Mouse (Mus musculus): ENCODE data around the gene Kras. TPM values are rescaled to one million over a fixed set of nuclear protein-coding genes. Genes with fewer than 3 reads are reported as not detected.

The Kras gene
- total RNA-seq, 2 experiments from 2014 or later = 23.1 to 27.2 TPM

DNA sequence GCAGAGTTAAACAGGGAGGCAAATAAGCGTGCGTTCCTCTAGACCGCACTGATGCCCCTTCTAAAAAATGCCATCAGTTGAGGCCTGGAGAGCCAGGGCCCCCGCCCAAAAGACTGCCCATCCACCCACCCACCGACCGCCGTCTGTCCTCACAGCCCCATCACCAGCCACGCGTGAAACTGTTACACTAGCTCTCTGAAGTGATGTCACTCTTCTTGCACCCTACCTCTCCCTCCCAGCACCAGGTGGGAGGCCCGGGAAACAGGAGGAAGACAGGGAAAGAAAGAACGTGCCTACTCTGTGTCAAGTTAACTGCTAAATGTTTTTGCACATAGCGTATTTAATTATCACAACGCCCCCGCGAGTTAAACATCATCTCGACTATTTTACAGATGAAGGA lies 781 bp upstream of the Kras start:
- ATAC-seq (replicated peaks; ENCODE audit: poor library complexity, severe bottlenecking) = no peak

DNA sequence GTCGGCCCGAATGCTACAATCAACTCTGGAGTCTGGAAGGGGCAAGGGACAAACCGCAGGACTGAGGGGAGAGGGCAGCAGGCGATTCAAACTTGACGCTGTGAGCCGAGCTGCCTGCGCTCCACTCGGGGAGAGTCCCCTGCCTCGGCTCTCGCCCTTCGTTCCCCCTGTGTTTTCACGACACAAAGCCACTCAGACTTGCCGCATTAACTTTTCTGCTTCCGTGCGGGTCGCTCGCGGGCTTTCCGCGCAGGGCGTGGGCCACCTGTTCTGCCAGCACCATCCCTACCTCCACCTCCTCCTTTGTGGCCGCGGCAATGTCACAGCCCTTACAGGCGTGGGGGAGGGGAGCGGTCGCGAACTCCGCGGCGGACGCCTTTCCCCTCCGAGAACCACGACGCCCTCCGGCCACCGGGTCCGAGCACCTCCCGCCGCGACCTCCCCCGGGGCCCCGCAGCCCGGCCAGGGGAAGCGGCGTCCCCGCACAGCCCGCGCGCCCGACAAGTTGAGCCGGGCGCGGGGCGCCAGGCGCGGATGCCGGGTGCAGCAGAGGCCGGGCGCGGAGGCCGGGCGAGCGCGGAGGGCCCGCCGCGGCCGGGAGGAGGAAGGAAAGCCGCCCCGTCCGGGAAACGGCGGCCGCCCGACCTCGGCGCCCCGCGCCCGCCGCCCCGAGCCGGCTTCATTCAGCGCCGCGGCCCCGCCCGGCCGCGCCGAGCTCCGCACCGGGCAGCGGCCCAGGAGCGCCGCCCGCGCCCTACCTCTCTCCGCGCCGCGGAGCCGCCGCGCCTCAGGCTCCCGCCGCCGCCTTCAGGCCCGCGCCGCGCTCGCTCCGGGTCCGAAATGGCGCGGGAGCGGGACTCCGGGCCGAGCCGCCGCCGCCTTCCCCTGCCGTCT lies 501 bp downstream of the Kras start:
- peak; percentile 38 for ATAC-seq (replicated peaks; ENCODE audit: poor library complexity, severe bottlenecking)

DNA sequence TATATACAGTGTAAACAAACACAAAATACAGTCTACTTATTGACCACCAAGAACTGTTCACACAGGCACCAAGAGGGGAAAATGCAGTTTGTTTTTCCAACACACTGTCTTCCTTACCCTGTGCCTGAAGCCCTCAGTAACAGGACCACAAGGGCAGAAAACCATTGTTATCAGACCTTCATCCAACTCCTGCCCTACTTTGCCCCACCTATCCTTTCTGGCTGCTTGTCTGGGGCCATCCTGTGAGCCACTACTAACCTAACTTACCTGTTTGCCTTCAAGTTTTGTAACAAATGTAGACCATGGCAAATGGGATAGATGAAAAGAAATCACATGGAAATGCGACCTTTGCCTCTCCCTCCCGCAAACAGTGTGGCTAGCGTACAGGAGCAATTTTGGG lies 2.2 kb downstream of the Kras start:
- ATAC-seq (replicated peaks; ENCODE audit: poor library complexity, severe bottlenecking) = no peak

DNA sequence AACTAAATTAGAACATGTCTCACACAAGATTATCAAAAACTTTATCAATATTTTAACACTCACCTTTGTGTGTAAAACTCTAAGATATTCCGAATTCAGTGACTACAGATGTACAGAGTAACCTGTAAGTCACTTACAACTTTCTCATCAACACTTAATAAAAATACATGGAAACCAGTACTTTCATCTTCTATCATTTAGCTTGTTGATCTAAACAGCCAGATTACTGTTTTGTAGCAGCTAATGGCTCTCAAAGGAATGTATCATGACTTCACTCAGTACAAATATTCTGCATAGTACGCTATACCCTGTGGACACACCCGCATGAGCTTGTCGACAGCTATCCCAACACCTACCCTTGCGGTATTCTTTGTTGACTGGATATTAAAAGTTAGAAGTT lies 3.2 kb downstream of the Kras start:
- no peak for ATAC-seq (replicated peaks; ENCODE audit: poor library complexity, severe bottlenecking)

DNA sequence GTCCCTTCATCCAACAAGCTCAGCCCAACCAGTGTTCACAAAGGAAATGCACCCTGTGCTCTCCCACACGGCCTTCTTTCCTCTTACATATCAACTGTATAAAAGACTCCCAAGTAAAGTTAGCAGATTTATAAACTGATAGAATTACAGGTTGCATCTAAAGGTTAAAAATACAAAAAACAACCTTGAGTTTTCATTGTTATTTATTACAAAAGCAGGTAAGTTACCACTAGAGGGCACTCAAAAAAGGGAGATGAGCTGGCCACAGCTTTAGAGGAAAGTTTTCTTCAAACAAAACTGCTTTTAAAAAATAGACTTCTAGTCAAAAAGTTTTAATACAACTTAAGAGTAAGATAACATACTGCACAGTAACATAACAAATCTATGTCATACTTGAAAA lies 7.5 kb downstream of the Kras start:
- no peak for ATAC-seq (replicated peaks; ENCODE audit: poor library complexity, severe bottlenecking)

DNA sequence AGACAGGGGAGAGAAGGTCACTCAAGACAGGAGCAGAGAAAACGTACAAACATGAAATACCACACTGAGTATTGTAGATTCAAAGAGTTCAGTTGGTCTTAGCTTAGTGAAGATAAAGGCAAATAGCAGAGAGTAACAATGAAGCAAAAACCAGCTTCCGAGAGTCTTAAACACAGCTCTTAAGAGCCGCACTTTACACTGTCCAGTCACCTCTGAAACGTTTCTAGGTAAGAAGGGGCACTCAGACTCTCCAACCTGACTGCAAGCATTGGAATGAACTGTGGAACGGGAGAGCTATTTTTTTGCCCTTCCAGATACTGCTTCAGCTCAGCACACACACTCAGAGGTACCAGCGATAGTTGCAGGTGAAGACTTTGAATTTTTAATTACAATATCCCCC lies 9.8 kb downstream of the Kras start:
- ATAC-seq (replicated peaks; ENCODE audit: poor library complexity, severe bottlenecking) = no peak

DNA sequence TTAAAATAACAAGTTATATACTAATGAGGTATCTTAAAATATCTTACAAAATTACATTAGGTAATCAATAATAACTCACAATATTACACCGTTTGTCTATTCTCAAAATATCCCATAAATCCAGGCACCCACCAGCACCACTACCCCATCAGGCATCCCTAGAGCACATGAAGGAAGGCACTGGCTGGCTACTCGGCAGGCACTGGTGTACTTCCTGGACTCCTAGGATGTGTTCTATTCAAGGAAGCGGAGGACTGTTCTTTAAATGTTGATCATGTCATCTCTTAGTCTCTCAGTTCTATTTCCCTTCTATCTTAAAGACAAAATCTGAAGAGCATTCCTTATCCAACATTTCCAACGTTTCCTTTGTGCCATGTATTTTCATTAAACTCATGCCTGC lies 12.9 kb downstream of the Kras start:
- no peak for ATAC-seq (replicated peaks; ENCODE audit: poor library complexity, severe bottlenecking)

DNA sequence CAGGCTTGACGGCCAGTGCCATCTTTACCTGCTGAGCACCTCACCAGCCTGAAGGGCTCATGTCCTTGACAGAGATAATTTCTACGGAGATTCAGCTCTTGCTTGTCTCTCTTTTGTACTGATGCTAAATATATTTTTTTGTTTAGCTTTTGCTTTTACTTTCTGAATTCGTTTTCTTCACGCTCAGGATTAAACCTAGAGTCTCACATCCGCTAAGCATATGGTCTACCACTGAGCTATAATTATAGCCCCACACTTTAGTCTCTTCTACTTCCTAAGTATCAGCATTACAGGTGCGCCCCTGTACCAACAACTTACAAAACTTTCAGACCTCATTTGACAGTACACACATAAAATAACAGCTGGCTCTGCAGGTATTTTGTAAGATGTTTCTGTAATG lies 14.7 kb downstream of the Kras start:
- ATAC-seq (replicated peaks; ENCODE audit: poor library complexity, severe bottlenecking) = no peak

DNA sequence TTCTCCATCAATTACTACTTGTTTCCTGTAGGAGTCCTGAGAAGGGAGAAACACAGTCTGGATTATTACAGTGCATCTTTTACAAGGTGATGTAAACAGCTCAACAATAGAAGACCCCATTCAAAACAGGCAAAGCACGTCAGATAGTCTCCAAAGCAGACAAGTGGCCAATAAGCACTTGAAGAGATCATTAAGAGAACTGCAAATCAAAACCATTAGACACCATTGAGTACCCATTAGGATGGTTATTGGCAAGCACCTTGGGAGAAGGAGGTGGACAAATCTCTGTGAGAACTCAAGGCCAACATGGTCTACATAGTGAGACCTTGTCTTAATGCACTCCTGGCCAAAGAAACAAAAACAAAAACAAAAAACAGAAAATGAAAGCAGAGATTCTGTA lies 15.6 kb downstream of the Kras start:
- ATAC-seq (replicated peaks; ENCODE audit: poor library complexity, severe bottlenecking) = no peak

DNA sequence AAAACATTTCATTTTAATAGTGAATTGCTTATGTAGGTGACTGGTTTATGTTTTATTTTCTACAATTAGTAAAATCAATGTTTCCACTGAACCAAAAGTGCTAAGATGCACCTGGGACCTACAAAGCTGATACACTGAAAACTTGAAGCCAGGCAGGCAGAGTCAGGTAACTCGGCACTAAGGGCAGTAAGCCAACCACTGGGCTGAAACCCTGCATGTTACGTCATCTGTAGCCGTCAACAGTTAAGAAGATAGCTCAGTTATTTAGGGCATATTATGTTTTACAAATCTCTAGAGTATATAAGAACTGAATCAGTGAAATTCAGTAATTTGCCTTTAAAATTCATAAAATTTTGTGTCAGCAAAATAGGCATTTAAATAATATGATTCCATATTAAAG lies 23.7 kb downstream of the Kras start:
- no peak for ATAC-seq (replicated peaks; ENCODE audit: poor library complexity, severe bottlenecking)

DNA sequence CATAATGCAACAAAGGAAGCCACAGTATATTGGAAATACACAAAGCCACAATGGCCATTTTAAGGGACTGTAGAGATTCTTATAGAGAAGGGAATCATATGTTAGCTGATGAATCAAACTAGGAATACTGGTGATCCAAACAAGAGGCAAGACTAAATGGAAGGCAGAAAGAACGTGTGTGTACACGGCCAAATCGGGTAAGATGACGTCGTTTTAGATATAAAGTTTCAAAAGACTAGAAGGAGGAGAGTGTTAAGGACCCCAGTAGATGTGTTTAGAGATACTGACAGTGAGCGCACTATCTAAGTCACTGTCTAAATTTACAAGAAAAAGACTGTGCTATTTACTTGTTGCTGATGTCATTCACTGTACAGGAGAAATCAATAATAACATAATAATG lies 25.8 kb downstream of the Kras start:
- no peak for ATAC-seq (replicated peaks; ENCODE audit: poor library complexity, severe bottlenecking)

DNA sequence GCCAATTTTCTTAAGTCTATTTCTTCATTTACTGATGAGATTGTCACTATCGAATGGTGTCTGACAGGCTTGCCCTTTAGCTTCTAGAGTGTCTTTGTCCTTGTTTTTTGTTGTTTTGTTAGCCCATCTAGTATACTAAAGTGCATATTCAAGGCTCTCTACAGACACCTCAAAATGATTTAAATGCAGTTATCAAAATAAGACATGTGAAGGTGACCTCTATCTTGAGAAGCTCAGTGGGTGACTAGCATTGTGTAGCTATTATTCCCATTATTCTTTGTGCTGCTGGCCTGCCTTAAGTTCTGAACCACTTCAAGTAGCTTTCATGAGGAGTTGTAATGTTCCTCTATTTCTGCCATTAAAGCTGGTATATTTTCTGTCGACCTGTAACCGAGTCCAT lies 34.2 kb downstream of the Kras start:
- no peak for ATAC-seq (replicated peaks; ENCODE audit: poor library complexity, severe bottlenecking)

DNA sequence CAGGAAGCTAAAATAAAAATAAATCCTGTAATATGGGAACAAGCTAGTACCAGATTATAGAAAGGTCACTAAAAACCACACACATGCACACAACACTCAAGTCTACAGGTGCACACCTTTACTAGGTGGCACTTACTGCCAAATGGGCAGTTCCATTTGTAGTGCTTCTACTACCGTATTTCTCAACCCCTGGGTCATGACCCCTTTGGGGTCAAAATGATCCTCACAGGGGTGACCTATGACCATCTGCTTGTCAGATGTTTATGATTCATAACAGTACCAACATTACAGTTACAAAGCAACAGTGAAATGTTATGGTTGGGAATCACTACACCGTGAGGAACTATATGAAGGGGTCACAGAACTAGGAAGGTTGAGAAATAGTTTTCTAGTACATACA lies 36.1 kb downstream of the Kras start:
- ATAC-seq (replicated peaks; ENCODE audit: poor library complexity, severe bottlenecking) = no peak

DNA sequence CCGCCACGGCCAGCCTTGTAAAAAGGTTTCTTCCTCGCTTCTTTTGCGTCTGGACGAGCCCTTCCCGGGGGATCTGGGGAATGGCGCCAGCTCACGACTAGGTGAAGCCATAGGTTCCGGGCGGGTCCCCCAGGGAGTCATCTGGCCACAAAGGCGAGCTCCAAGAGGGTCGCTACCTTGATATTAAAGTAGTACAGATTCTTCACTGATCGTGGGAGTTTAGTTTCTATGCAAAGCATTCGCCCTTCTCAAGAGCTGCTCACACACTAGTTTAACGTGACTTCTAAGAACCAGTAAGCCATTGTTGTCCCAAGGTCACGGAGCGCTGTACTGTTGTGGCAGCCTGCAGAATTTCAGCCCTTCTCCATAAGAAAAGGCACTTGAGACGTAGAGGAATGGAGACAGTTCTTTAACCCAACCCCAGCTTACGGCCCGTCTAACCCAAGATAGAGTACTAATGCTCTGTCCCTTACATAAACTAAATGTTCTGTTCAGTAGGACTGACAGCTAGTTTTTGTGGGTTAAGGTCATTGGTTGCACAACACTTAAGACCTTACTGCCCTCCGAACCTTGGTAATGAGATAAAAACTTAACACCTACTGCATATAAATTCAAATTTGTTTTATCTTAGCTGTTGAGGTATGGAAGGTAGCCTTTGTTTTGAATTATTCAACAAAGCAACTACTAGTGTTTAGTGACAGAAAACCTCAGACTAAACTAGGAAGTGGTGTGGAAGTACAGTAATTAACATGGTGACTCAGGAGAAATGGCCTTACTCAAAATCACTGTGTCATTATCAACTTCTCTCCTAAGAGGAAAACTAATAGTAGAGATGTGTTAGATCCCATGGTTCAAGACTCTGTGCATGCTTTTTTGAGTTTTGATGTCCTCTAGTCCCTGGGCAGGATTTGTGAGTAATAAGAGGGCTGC lies 38.4 kb downstream of the Kras start:
- peak; percentile 17 for ATAC-seq (replicated peaks; ENCODE audit: poor library complexity, severe bottlenecking)

DNA sequence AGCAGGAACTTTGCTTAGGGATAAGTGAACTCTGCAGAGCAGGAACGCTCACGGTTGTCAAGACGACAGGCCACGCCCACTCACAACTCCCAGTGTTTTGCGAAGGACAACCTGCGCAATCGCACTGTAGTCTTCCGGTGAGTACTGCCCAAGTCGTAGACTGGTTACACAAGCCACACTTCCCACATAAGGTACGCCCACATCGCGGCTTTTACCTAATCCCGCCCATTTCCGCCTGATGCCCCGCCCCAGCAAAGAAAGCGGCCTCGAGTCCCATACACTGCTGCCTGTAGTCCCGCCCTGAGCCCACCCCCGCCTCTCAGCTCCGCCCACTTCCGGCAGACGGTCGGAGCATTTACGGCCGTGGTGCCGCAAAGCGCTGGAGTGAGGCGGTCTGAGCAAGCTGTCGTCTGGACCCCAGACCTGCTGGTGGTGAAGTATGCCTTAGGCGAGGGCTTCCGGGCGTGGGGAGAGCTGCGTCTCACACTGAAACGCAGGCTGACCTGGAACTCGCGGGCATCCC lies 39.2 kb downstream of the Kras start, which contains the start of the genes Casc1 and Etfrf1:
Gene Casc1, minus strand, starts transcription at position 190 of the 523 bp plus-strand sequence.
Gene Etfrf1, plus strand, starts transcription at position 319 of the 523 bp plus-strand sequence.
- peak; percentile 89 for ATAC-seq (replicated peaks; ENCODE audit: poor library complexity, severe bottlenecking)

DNA sequence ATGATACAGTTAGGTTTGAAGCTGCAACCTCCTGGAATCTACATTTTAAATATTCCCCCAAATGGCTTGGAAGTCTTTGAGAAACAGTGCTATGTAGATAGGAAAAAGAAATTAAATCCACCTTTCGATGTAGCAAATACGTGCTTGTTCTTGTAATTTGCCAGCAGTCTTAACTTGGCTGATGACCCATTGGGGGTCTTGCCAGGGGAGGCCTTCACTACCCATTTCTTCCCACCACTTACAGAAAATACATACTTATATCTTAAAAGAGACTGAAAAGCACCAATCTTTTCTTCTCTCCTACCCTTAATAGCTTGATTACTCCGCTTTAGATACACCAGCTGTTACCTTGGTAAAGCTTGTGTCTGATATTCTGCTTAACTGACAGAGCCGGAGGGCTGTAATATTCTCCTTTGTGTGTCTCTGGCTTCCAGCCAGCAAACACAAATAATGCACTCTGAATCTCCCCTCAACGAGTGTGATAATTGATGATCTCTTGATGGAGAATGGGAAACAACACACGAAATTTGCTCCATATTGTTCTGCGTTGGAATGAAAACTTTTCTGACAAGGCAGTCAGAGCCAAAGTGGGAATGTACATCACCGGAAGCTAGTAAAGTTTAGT lies 39.9 kb downstream of the Kras start:
- ATAC-seq (replicated peaks; ENCODE audit: poor library complexity, severe bottlenecking) = no peak

DNA sequence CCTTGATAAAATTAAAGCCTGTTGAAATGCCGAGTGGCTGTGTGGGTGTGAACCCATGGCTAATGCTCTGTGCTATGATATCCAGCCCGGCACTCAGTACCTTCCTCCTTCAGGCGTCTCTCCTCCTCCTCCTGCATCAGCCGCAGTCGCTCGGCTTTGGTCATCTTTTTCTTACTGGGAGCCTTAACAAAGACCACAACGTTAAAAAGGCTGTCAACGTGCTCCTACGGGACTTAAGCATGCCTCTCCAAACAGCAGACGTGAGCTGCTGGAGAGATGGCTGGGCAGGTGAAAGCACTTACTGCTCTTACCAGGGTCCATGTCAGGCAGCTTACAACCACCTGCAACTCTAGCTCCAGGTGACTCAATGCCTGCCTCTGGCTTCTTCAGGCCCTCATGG lies 44.9 kb downstream of the Kras start:
- no peak for ATAC-seq (replicated peaks; ENCODE audit: poor library complexity, severe bottlenecking)

DNA sequence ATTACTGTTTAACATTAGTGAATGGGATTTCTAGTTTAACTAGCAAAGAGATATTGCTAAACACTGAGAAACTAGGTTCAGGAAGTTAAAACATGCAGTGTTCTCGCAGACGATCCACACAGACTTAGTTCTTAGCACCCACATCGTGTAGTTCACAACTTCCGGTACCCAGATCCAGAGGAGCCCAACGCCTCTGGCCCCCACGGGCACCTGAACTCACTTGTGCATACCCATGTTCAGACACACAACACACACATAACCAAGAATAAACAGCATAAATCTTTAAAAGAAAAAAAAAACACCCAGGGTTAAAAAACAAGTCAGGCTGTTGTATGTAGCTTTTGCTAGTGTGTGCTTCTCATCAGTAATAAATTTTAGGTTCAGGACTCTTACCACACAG lies 45.6 kb downstream of the Kras start:
- no peak for ATAC-seq (replicated peaks; ENCODE audit: poor library complexity, severe bottlenecking)

DNA sequence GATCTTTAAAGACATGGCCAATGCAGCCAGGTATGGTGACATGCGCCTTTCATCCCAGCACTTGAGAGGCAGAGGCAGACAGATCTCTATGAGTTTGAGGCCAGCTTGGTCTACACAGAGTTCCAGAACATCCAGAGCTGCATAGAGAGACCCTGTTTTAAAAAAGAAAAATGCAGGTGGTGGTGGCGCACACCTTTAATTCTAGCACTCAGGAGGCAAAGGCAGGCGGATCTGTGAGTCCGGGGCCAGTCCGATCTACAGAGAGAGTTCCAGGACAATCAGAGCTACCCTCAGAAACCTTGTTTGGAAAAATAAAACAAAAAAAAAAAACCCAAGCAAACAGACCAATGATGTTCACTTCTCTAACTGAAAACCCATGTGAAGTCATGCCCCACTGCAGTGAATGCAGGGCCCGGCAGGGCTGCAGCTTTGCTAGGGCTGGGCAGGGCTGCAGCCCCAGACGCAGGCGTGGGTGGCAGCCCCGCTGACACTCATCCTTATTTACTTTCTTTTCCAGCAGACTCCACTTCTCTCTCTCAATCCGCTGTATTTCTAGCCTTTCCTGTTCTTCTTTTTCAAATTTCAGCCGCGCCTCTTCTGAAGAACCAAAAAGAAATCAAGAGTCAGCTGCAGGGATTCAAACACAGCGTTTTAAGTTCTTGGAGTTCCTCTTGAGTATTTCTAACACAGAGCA lies 47.5 kb downstream of the Kras start:
- ATAC-seq (replicated peaks; ENCODE audit: poor library complexity, severe bottlenecking) = no peak

Measured in granulocyte monocyte progenitor cell, adult 5-6 weeks (primary cell).